Mouse (Mus musculus): ENCODE data around the gene Ccl6.

- no peak for TF ChIP-seq CTCF (IDR thresholded peaks at IDR 0.05; ENCODE audit: control insufficient read depth, insufficient read depth, low read length)
- no peak for TF ChIP-seq POLR2A (IDR thresholded peaks at IDR 0.05; ENCODE audit: borderline replicate concordance, control insufficient read depth, low read depth, low read length)
Observed at GRCm38 (mm10) chr11:83576927-83577555, 15.8 kb downstream of the Ccl6 start.
